Mouse (Mus musculus): ENCODE results near the gene Aif1l. TPM values are rescaled to one million over a fixed set of nuclear protein-coding genes. Genes with fewer than 3 reads are reported as not detected.

The Aif1l gene
- polyA plus RNA-seq, 1 experiment from 2014 or later, result 55.4 TPM

DNA sequence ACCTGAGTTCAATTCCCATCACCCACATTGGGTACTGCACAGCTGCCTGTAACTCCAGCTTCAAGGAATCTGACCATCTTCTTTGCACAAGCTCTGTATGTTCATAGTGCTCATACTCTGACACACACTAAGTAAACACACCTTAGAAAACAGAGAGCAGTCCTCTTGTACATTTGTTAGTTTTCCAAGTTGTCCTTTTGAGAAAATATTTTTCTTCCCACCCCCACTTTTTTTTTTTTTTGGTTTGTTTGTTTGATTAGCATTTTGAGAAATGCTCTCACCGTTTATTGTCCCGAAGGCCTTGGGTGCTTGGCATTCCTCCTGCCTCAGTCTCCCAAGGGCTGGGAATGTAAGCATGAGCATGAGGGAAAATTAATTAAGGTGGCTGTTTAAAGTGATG lies 58.4 kb downstream of the Aif1l start:
- 90% methylated on average over 2 of the region's 2 CpGs for WGBS

DNA sequence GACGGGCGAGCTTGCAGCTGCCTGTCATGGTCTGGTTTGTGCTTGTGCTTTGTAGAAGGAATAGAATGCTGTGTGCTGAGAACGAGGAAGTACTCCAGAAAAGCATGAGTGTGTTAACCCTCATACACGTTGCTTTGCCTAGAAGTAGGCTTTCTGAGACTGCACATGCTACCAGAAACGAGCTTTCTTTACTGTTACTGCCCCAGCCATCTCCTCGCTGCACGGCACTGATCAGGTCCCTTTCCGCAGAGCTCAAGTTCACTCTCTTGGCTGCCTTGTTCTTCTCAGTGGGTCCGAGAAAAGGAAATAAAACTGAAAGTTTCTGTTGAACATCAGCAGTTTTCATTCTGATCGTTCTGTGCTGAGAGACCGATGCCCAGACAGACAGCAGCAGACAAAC lies 58.8 kb downstream of the Aif1l start:
- WGBS, result 90% methylated on average over 11 of the region's 11 CpGs
- Histone ChIP-seq H3K9me3 (replicated peaks; ENCODE audit: control insufficient read depth, low read length) (no peaks in the 10 kb centered on the region), H3K27ac (ENCODE audit: low read length) (no peak overlapping the region), H3K36me3 (ENCODE audit: control insufficient read depth, insufficient read depth) (peaks cover 54% of the 10 kb centered on the region), H3K4me1 (ENCODE audit: control insufficient read depth, insufficient read depth, low read length) (no peaks in the 10 kb centered on the region), H3K27me3 (ENCODE audit: control insufficient read depth, insufficient read depth, low read length) (no peaks in the 10 kb centered on the region), H3K9ac (ENCODE audit: low read length) (no peak overlapping the region), H3K4me2 (ENCODE audit: low read depth, low read length) (no peak overlapping the region), H3K4me3 (ENCODE audit: low read length) (no peak overlapping the region)
- no peak for ATAC-seq (replicated peaks; ENCODE audit: extremely low read depth, insufficient read depth, low FRiP score)

More for the DNA sequence above, 58.4 kb downstream of the Aif1l start:
- no peak for ATAC-seq (replicated peaks; ENCODE audit: extremely low read depth, insufficient read depth, low FRiP score)
- peaks cover 58% of the 10 kb centered on the region for H3K36me3 ChIP-seq (ENCODE audit: control insufficient read depth, insufficient read depth)
- H3K4me1 ChIP-seq (ENCODE audit: control insufficient read depth, insufficient read depth, low read length), result no peaks in the 10 kb centered on the region
- no peak overlapping the region for H3K4me3 ChIP-seq (ENCODE audit: low read length)
- no peak overlapping the region for H3K27ac ChIP-seq (ENCODE audit: low read length)
- H3K27me3 ChIP-seq (ENCODE audit: control insufficient read depth, insufficient read depth, low read length), result no peaks in the 10 kb centered on the region
- H3K4me2 ChIP-seq (ENCODE audit: low read depth, low read length), result no peak overlapping the region
- no peak overlapping the region for H3K9ac ChIP-seq (ENCODE audit: low read length)
- no peaks in the 10 kb centered on the region for H3K9me3 ChIP-seq (replicated peaks; ENCODE audit: control insufficient read depth, low read length)

DNA sequence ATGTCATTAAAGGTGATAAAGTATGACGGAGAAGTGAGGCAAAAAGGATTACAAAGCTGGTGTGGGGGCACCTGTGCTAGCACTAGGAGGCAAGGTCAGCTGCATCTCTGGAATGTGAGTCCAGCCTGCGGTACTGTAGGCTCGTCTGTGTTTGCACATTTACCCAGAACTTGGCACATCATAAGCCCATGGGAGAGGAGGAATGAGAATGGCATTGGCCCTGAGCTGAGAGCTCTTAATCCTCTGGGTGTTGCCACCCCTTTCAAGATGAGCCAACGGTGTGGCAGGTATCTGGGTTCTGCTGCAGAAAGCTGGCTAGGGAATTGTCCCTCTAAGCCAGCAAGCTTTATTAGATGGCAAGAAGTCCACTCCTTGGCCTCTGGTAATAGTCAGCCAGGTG lies 69.8 kb downstream of the Aif1l start:
- Histone ChIP-seq H3K27ac (ENCODE audit: low read length) (no peak overlapping the region), H3K4me2 (ENCODE audit: low read depth, low read length) (no peak overlapping the region), H3K9me3 (replicated peaks; ENCODE audit: control insufficient read depth, low read length) (no peaks in the 10 kb centered on the region), H3K4me3 (ENCODE audit: low read length) (no peak overlapping the region), H3K36me3 (ENCODE audit: control insufficient read depth, insufficient read depth) (peaks cover 46% of the 10 kb centered on the region), H3K9ac (ENCODE audit: low read length) (no peak overlapping the region), H3K27me3 (ENCODE audit: control insufficient read depth, insufficient read depth, low read length) (no peaks in the 10 kb centered on the region), H3K4me1 (ENCODE audit: control insufficient read depth, insufficient read depth, low read length) (no peaks in the 10 kb centered on the region)
- no peak for ATAC-seq (replicated peaks; ENCODE audit: extremely low read depth, insufficient read depth, low FRiP score)
- 76% methylated on average over 4 of the region's 4 CpGs for WGBS

DNA sequence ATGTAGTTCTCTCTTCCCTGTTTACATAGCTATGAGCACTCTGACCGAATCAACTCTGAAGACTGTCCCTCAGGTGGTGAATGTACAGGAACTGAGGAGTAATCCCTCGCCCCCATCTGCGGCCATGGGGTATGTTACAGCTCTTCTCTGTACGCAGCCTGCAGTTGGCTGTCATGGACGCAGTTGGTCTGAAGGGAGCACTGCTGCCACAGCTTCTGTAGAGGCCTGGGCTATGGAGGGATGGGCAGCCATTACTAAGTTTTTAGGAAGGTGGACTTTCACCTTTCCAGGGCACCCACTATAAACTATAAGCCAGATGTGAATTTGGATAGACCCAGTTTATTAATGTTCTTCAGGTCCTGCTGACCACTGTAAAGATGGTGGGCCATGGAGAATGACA lies 70.3 kb downstream of the Aif1l start:
- WGBS, result 89% methylated on average over 5 of the region's 5 CpGs

More for the DNA sequence above, 70.3 kb downstream of the Aif1l start:
- Histone ChIP-seq H3K27me3 (ENCODE audit: control insufficient read depth, insufficient read depth, low read length) (no peaks in the 10 kb centered on the region), H3K36me3 (ENCODE audit: control insufficient read depth, insufficient read depth) (peaks cover 46% of the 10 kb centered on the region), H3K9ac (ENCODE audit: low read length) (no peak overlapping the region), H3K4me1 (ENCODE audit: control insufficient read depth, insufficient read depth, low read length) (no peaks in the 10 kb centered on the region), H3K9me3 (replicated peaks; ENCODE audit: control insufficient read depth, low read length) (no peaks in the 10 kb centered on the region), H3K27ac (ENCODE audit: low read length) (no peak overlapping the region), H3K4me3 (ENCODE audit: low read length) (no peak overlapping the region), H3K4me2 (ENCODE audit: low read depth, low read length) (no peak overlapping the region)
- no peak for ATAC-seq (replicated peaks; ENCODE audit: extremely low read depth, insufficient read depth, low FRiP score)

Other genes with a start within 250 kb of the Aif1l start
- 0.14 and 0.22 TPM in 2 replicates for gene Qrfp, start 139.6 kb upstream of the Aif1l start, polyA plus RNA-seq (2015; fragmentation: Nextera tagmentation; extraction: Ambion mirVana)
- gene Fibcd1, start 104.1 kb upstream of the Aif1l start, polyA plus RNA-seq (2015; fragmentation: Nextera tagmentation; extraction: Ambion mirVana), result not detected in 2 replicates
- 0.41 and 0.55 TPM in 2 replicates for gene Lamc3, start 62.8 kb upstream of the Aif1l start, polyA plus RNA-seq (2015; fragmentation: Nextera tagmentation; extraction: Ambion mirVana)
- 51.6 and 54.1 TPM in 2 replicates for gene Nup214, start 24.3 kb downstream of the Aif1l start, polyA plus RNA-seq (2015; fragmentation: Nextera tagmentation; extraction: Ambion mirVana)
- 27.6 and 30.1 TPM in 2 replicates for gene Fam78a, start 134.7 kb downstream of the Aif1l start, polyA plus RNA-seq (2015; fragmentation: Nextera tagmentation; extraction: Ambion mirVana)
- gene Plpp7, start 145.4 kb downstream of the Aif1l start, polyA plus RNA-seq (2015; fragmentation: Nextera tagmentation; extraction: Ambion mirVana), result 19.7 and 21.4 TPM in 2 replicates
- 19.3 and 30.1 TPM in 2 replicates for gene Prrc2b, start 200.9 kb downstream of the Aif1l start, polyA plus RNA-seq (2015; fragmentation: Nextera tagmentation; extraction: Ambion mirVana)